Mouse (Mus musculus) intestine, embryonic 16.5 days (tissue): Measurements from ENCODE around the gene AU040320. TPM values are rescaled to one million over a fixed set of nuclear protein-coding genes. Genes with fewer than 3 reads are reported as not detected.

Experiments
- ATAC-seq: fragments of 200-750 bp; cut with Nextera tagmentation; 2 replicates; pipeline ENCODE4 v1.8.0; 2017; ENCODE audit warnings: moderate TSS enrichment, moderate library complexity
- H3K27ac ChIP-seq: fragments of 300-500 bp; sonication (generic); 2 replicates; pipeline ENCODE4 v1.5.1; 2014; ENCODE audit warnings: mild to moderate bottlenecking, low read length
- H3K27me3 ChIP-seq: fragments of 300-500 bp; sonication (generic); replicated peaks from 2 replicates; pipeline ENCODE4 v1.6.1; 2014; ENCODE audit warnings: low read length, control low read depth, mixed read lengths; ENCODE audit not compliant: control insufficient read depth, insufficient read depth
- H3K36me3 ChIP-seq: fragments of 300-500 bp; sonication (generic); 2 replicates; pipeline ENCODE4 v1.6.1; 2014; ENCODE audit warnings: low read length, control low read depth; ENCODE audit not compliant: control insufficient read depth, insufficient read depth
- H3K4me1 ChIP-seq: fragments of 300-500 bp; sonication (generic); 2 replicates; pipeline ENCODE4 v1.6.1; 2014; ENCODE audit warnings: low read length, control low read depth, mixed read lengths; ENCODE audit not compliant: control insufficient read depth, insufficient read depth
- H3K4me2 ChIP-seq: fragments of 300-500 bp; sonication (generic); 2 replicates; pipeline ENCODE4 v1.6.1; 2014; ENCODE audit warnings: low read depth, low read length, control low read depth
- H3K4me3 ChIP-seq: fragments of 300-500 bp; sonication (generic); 2 replicates; pipeline ENCODE4 v1.5.1; 2014; ENCODE audit warnings: mild to moderate bottlenecking, low read length
- H3K9ac ChIP-seq: fragments of 300-500 bp; sonication (generic); 2 replicates; pipeline ENCODE4 v1.6.1; 2014; ENCODE audit warnings: low read depth, low read length
- H3K9me3 ChIP-seq: fragments of 300-500 bp; sonication (generic); 2 replicates; pipeline ENCODE4 v1.6.1; 2016; ENCODE audit warnings: low read length, control low read depth; ENCODE audit not compliant: control insufficient read depth
- WGBS: fragments of 180-500 bp; shearing (Covaris S2); extraction: QIAGEN DNeasy Blood & Tissue Kit; methylation state at CpG from one replicate; pipeline ENCODE4 v1.1.7; 2014; 5-methylcytosine and 5-hydroxymethylcytosine counted together
- polyA plus RNA-seq: library from polyadenylated mRNA; unstranded; fragments of >200 nt; fragmentation: Nextera tagmentation; extraction: Ambion mirVana; gene quantifications from 2 replicates; pipeline ENCODE4 v1.2.1, GENCODE M21; 2015

Gene AU040320
- 36.4 and 44.0 TPM in 2 replicates for polyA plus RNA-seq

DNA sequence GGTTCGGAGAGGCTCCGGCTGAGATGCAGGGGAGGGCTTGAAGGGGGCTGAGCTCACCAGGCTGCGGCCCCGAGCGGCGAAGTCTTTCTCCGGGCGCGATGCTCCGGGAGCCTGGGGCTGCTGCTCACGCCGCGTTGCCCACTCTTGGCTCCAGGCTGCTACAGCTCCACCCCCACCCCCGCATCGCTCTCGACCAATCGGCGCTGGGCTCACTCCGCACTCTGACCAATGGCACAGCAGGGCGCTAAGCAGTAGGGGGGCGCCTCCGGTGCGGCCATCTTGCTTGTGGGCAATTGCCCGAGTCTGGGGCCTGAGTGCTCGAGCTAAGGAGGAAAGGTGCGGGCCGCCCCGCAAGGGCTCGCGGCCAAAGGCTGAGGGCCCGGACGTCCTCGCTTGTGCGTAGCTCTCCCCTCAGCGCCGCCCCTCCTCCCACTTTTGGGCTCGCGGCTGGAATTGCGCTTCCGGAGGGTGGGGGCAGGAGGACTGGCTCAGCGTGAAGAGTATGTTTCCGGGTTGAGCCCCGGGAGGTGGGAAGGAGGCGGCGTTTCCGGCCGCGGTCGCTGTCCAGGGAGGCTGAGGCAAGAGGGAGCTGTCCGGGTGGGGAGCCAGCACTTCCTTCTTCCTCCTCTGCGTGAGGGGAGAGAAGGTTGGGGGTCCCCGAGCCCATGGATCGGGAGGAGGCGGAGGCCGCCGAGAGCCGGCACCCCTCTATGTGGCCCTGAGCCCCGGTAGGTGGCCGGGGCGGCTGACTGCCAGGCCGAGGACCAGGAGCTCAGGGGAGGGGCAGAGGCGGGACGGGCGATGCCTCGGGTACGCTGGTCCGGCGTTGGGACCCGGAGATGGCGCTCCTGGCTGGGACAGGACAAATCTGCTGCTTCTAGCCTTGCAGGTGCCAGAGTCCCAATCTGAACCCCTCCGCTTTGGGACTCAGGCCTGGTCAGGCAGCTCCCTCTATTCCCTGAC lies at the start of gene AU040320, which contains the start of gene Ncdn:
Gene AU040320, plus strand, starts transcription at position 277 of the 963 bp plus-strand sequence.
Gene Ncdn, minus strand, starts transcription at position 171 of the 963 bp plus-strand sequence.
- Histone ChIP-seq H3K27ac (peak within 1 kb of the TSS; percentile 97), H3K4me2 (peak within 1 kb of the TSS; percentile 100), H3K4me1 (peaks cover 32% of the 10 kb centered on the region), H3K9ac (peak within 1 kb of the TSS; percentile 94), H3K27me3 (no peaks in the 10 kb centered on the region), H3K9me3 (no peaks in the 10 kb centered on the region), H3K36me3 (0 out of 2 replicates have a peak, but pooled peaks cover 2% of the 10 kb centered on the region), H3K4me3 (peak within 1 kb of the TSS; percentile 96)
- WGBS: under 1% methylated on average over 70 of the region's 71 CpGs
- ATAC-seq: peak; percentile 97

GRCm38 (mm10) chr4:126706630-126707438 lies 46.5 kb upstream of the AU040320 start:
- Histone ChIP-seq H3K9me3 (no peaks in the 10 kb centered on the region), H3K4me3 (no peak overlapping the region), H3K4me1 (no peaks in the 10 kb centered on the region), H3K9ac (no peak overlapping the region), H3K36me3 (peaks cover 5% of the 10 kb centered on the region), H3K27me3 (no peaks in the 10 kb centered on the region), H3K4me2 (no peak overlapping the region), H3K27ac (no peak overlapping the region)
- no peak for ATAC-seq
- 76% methylated on average over 12 of the region's 12 CpGs for WGBS

- Histone ChIP-seq H3K27ac (no peak overlapping the region), H3K9ac (no peak overlapping the region), H3K9me3 (no peaks in the 10 kb centered on the region), H3K27me3 (no peaks in the 10 kb centered on the region), H3K4me3 (no peak overlapping the region), H3K4me1 (no peaks in the 10 kb centered on the region), H3K4me2 (no peak overlapping the region), H3K36me3 (peaks cover 5% of the 10 kb centered on the region)
- no peak for ATAC-seq
- 84% methylated on average over 5 of the region's 5 CpGs for WGBS
Observed at GRCm38 (mm10) chr4:126707439-126707826, 45.9 kb upstream of the AU040320 start.

DNA sequence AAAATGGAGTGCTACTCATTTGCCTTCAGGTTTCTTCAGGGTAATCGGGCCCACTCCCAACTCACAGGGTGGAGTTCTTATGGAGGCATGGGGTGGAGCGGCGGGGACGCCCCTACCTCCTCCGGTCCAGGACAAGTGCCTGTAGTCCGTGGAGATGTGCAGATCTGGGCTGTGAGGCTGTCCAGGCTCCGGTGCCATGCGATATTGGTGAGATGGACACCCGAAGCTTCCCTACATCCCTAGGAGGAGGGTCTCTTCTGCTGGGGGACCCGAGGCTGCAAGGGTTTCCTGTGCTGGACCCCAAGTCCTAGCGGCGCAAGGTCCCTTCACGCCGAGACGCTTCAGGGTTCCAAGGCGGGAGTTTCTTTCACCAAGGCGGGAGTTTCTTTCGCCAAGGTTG lies 21.2 kb upstream of the AU040320 start:
- H3K36me3 ChIP-seq: no peaks in the 10 kb centered on the region
- 3% methylated on average over 18 of the region's 18 CpGs for WGBS
- no peak for ATAC-seq
- no peak overlapping the region for H3K9ac ChIP-seq
- H3K4me2 ChIP-seq: 0 out of 2 replicates have a peak overlapping the region, but pooled peaks have one; percentile 8
- no peaks in the 10 kb centered on the region for H3K9me3 ChIP-seq
- H3K27me3 ChIP-seq: peaks cover 68% of the 10 kb centered on the region
- no peak overlapping the region for H3K27ac ChIP-seq
- H3K4me1 ChIP-seq: peaks cover 10% of the 10 kb centered on the region
- H3K4me3 ChIP-seq: 0 out of 2 replicates have a peak overlapping the region, but pooled peaks have one; percentile 4

GRCm38 (mm10) chr4:126732531-126733380 lies 20.6 kb upstream of the AU040320 start:
- H3K27me3 ChIP-seq: peaks cover 74% of the 10 kb centered on the region
- 6% methylated on average over 26 of the region's 26 CpGs for WGBS
- H3K27ac ChIP-seq: no peak overlapping the region
- no peak for ATAC-seq
- 0 out of 2 replicates have a peak overlapping the region, but pooled peaks have one; percentile 8 for H3K4me2 ChIP-seq
- H3K9me3 ChIP-seq: no peaks in the 10 kb centered on the region
- H3K9ac ChIP-seq: no peak overlapping the region
- no peaks in the 10 kb centered on the region for H3K36me3 ChIP-seq
- H3K4me1 ChIP-seq: peaks cover 10% of the 10 kb centered on the region
- H3K4me3 ChIP-seq: 0 out of 2 replicates have a peak overlapping the region, but pooled peaks have one; percentile 4

DNA sequence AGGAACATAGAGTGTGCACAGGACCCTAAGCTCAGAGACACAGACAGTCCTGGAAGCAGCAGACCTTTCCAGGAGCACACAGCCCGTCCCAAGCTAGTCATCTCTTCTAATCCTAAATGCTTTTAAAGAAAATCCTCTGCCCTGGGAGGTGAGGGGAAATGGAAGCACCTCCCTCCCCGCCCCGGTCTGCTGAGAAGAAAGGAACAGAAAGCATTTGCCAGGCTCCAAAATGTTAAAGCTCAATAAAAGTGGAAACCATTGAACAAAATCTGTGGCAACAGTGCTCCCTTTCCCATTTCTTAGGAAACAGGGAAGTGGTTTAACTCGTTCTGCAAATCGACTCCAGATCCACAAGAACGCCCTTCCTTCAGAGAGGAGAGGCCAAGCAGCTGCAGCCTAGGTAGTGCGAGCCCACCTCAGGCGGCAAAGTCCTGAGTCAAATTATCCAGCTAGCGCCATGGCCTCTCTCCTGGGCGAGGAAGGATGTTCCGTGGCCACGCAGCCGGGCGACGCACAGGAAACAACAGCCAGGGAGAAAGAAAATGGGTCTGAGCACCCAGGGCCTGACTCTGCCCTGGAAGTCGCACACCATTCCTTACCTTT lies 19.2 kb upstream of the AU040320 start:
- H3K9me3 ChIP-seq: no peaks in the 10 kb centered on the region
- no peak overlapping the region for H3K4me2 ChIP-seq
- no peak for ATAC-seq
- H3K9ac ChIP-seq: no peak overlapping the region
- peaks cover 10% of the 10 kb centered on the region for H3K4me1 ChIP-seq
- H3K36me3 ChIP-seq: no peaks in the 10 kb centered on the region
- H3K27ac ChIP-seq: no peak overlapping the region
- peaks cover 85% of the 10 kb centered on the region for H3K27me3 ChIP-seq
- H3K4me3 ChIP-seq: no peak overlapping the region
- 3% methylated on average over 16 of the region's 16 CpGs for WGBS

DNA sequence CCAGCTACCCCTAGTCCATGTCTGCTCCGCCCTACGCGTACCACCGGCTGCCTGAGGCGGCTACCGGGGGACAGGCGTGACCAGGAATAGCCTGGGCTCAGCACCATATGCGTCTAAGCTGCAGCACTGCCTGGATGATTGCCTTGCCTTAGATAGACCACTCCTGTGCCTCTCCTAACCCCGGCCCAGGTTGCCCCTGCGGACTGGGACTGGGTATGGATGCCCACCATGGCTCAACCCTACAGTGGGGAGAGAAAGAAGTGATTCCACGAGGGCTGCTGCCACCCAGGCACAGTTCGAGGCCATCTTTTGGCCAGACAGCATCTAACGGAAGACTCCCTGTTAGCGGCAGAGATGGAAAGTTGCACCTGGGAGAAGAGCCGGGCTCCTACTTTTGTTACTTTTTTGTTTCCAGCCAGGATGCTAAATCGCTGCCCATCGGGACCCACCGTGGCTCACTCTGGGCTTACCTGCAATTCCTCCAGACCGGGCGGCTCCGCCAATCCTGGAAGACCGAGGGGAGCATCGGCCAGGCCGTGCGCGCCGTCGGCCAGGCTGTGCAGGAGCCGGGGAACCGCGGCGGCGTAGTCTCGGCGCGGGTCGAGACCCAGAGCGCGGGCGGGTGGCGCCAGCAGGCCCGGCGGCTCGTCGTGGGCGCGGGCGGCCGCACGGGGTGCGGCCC lies 18.5 kb upstream of the AU040320 start:
- Histone ChIP-seq H3K4me1 (peaks cover 10% of the 10 kb centered on the region), H3K4me2 (peak overlapping the region; percentile 60), H3K36me3 (no peaks in the 10 kb centered on the region), H3K27ac (no peak overlapping the region), H3K4me3 (peak overlapping the region; percentile 42), H3K27me3 (peaks cover 83% of the 10 kb centered on the region), H3K9ac (0 out of 2 replicates have a peak overlapping the region, but pooled peaks have one; percentile 32), H3K9me3 (no peaks in the 10 kb centered on the region)
- ATAC-seq: no peak
- WGBS: 4% methylated on average over 47 of the region's 51 CpGs
